Mouse (Mus musculus) natural killer cell, adult 2 months (primary cell): ENCODE measurements at regions not wholly inside any gene's neighbourhood (a gene's known extent, or its start where the extent isn't known, plus 50 kb on each side); places are given as distances from the start of the nearest gene placed in this dataset.

ENCODE experiments used
- DNase-seq, 2 experiments: peaks; one replicate each; pipeline ENCODE4 v3.0.0; 2022; ENCODE audit warnings: low spot score in 2 of 2

DNA sequence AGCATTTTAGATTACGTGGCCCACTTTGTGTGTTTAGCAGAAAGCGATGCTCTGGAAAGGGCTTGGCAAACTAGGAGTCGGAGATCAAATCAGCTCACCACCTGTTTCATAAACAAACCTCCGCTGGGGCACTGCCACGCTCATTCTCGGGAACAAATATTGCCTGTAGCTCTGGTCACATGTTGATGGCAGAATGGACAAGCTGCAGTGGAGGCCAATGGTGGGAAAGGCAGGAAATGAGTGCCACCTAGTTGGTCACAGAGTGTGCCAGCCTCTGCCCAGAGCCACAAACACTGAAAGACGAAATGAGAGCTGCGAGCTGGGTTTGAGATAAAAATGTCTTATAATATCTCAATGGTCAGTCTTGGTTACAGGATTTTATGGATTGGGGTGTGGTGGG is 259.2 kb upstream of the Csf3r start:
- DNase-seq = no peak

DNA sequence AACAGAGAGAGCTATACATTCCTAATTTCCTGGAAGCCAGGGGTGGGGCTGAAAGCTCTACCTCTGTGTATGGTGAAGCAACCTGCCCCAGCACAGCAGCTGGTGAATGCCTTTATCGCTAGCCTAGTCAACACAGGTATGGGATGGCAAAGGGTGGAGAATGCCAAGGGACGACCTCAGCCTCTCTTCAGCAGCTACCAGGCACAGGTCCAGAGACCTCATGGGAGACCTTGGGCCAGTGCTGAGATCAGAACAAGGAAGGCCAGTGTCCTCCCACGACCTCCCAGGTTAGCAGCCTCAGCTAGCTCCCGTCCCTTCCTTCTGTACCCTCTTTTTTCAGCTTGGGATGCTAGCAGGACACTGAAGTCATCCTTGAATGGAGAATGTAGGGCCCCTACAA is 247.2 kb upstream of the Csf3r start:
- DNase-seq = no peak

DNA sequence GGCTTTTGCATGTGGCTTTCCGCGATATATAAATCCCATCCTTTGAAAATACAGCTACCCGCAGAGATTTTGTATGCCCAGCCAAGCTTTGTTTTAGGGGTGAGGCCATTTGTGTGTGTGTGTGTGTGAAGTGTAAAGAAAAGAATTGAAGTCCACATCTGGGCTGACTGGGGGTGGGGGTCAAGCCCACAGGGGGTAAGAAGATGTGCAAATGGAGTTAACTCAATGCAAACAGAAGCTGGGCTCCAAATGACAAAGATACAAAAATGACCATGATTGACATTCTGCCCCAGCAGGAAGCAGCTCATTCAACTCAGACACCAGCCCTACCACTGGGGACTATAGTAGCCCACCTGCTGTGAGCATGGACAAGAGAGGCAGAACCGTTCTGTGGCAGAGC is 244.2 kb upstream of the Csf3r start:
- DNase-seq = no peak

DNA sequence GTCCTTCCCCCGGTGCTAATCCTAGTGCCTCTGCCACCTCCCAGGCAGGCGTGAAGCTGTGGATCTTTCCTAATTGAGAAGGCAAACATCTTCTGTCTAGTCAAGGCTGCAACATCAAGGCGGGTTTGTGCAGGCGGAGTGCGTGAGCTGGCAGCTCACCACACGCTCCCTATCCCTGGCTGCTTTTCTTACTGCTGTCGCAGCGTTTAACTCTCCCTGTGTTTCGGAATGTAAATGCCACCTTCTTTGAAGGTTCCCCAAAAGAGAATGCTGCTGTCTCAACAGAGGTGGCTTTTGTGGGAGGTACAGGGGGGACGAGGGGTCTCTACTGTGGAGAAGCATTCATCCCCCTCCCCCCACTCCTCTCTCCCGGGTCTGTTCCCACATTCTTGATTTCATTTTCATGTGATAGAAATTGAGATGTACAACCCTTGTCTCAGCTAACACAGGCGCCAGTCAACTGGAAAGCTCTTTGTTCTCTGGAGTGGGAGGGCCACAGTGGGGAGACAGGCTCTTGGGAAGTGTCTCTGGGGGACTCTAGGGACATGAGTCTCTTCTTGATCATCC is 243.3 kb upstream of the Csf3r start:
- no peak for DNase-seq

DNA sequence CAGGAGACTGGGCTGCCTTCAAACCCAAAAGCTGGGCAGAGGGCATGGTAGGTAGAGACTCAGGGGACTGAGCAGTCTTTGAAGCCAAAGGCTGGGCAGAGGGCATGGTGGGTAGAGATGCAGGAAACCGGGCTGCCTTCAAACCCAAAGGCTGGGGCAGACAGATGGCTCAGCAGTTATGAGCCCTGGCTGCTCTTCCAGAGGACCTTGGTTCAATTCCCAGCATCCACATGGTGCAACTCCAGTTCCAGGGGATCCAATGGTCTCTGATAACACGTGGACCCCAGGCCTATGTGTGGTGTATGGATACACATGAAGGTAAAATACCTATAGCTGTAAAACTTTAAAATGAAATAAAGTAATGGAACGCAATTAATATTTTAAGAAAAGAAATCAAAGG is 242.0 kb upstream of the Csf3r start:
- no peak for DNase-seq

DNA sequence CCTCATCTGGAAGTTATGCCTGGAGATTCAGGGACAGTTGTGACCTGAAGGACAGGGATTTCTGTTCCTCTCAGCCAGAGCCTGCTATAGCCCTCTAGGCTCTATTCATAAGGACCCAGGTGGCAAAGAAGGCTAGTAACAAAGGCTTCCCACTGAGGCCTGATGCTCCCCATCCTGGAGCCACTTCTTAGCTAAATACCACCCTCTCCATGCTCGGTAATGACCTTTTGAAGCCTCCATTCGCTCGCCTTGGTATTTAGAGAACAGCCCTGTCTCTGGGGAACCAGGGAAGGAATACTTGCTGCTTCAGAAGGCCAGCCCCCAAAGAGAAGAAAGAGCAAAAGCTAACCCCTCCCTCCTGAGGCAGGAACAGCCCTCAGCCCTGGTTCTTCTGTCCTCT is 238.3 kb upstream of the Csf3r start:
- no peak for DNase-seq

DNA sequence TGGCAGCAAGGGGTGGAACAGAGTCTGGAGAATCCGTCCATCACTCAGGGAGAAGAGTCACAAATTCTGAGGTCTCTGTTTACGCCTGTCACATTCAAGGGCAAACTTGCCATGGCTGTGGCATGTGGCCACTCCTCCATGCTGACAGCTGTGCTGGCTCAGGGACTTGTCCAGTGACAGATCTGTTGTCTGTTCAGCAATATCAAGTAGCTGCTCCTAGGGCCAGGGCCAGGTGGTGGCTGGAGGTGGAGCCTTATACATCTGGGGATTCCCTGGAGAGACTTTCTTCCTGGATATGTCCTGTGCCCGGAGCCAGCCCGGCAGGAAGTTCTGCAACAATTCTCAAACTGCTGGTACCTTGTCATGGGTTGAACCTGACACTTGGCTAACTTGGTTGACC is 229.7 kb upstream of the Csf3r start:
- DNase-seq = no peak

DNA sequence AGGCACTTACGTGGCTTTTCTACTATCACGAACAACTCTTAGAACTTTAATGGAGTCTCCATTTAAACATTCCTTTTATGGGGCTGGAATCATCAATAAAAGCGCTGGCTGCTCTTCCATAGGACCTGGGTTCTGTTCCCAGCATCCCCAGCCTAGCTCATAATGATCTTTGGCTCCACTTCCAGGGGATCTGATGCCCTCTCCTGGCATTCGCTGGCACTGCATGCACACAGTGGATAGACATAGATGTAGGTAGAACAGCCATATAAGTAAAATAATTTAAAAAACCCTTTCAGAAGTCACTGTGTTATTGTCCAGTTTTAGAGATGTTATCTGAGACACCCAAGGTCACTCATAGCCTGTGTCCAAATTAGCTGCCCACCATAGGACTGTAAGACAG is 216.4 kb upstream of the Csf3r start:
- DNase-seq = no peak

DNA sequence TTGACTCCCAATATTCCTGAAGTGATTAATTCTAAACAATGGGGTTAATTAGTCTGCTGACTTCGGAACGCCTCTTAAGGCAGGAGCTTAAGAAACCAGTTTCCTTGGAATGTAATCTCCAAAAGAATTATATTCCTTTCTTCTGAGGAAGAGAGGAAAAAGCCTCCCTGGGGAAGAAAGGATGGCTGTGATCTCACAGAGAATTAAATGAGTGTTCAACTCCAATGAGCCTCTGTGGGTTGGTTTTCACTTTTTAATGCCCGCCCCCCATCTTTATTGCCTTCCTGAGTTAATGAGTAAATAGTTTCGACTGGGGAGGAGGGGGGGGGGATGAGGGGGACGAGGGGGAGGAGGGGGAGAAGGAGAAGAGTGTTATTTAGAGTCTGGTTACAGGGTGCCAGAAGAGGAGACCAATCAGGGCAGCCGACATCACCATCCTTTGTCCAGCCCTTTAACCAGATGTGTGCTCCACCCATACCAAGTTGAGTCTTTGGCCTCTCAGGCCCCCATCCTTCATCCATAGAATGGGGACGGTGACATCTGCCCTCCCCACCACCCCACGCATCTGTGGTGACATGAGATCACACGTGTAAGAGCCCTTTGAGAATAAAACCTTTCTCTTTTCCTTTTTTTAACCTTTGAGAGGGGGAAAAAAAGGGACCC is 214.8 kb upstream of the Csf3r start:
- DNase-seq = no peak

DNA sequence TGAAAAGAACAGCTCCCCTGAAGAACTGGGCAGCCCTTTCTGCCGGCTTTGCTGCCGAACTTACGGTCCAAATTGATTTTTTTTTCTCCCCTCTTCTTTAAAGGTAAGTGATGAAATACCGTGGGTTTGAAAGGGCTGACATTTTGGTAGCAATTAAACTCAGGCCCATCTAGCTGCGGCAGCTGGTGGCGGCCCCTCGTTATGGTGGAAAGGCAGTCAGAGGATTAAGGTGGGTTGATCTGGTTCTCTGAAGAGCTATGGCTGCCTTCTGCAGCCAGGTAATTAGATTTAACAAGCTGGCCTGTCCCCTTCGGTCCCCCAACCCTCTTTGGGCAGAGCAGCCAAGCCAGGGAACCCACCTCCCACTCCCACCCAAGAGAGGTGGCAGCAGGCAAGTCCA is 214.1 kb upstream of the Csf3r start:
- DNase-seq = no peak

DNA sequence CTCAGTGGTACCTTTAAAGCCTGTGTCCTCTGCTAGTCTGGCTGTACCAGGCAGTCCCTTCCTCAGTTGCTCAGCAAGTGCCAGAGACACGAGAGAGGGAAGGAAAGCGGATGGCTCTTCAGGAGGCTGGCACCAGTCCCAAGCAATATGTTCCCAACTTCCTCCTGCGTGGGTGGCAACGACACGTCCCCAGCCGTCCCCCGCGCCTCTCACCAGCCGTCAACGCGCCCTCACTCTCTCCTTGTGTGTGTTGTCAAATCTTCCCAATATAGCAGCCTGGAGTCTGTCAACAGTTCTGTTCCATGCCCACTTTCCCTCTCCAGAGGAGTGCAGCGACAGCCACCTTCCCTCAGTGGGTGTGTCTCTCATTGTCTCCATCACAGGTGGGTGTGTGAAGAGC is 210.0 kb upstream of the Csf3r start:
- no peak for DNase-seq

DNA sequence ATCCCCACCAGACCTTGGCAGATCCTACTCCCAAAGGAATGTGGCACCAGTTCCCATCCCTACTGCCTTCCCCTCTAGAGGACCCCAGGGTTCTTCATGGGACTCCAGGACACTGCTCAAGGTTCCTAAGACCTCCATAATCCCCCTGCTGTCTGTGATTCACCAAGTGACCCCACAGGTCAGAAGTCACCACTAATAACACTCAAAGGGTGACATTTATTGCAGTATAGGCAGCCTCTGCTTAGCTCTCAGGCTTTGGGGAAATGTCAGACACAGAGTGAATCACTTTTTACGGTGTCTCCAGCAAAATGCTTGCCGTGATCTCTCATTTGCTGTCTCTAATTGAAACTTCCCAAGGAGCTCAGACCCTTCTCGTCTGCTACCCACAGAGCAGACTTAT is 209.1 kb upstream of the Csf3r start:
- DNase-seq = no peak

DNA sequence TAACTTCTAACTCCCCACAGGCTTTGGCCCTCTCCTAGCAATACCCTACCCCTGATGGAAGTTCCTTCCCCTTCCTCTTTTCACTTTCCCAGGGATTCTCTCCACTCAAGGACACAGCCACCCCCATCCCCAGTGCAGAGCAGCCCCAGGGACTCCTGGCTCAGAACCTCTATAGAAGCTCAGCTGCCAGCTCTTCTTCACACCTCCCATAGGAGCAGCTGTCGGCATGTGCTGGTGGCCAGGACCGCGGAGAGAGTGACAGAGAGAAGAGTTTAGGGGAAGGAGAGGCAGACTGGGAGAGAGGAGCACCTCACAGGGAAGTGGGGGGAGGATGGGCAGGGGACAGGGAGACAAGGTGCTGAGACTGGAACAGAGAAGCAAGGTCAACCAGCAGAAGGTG is 199.8 kb upstream of the Csf3r start:
- no peak for DNase-seq

DNA sequence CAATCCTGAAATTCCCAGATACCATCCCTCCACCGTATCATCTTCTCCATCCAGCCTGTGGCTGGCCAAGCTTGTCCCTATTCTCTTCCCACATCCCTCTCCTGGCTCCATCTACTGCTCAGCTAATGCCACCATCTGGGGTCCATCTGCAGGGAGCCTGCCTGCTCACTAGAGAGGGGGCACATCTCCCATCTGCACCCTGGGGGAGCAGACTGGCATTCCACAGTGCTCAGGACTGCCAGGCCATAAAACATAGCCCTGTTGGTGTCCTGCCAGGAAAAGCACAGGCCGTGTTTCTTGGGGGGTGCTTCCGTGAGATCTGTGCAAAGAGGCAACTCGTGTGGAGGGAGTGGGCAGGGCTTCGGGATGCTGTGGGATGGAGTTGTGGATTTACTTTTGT is 197.9 kb upstream of the Csf3r start:
- no peak for DNase-seq

DNA sequence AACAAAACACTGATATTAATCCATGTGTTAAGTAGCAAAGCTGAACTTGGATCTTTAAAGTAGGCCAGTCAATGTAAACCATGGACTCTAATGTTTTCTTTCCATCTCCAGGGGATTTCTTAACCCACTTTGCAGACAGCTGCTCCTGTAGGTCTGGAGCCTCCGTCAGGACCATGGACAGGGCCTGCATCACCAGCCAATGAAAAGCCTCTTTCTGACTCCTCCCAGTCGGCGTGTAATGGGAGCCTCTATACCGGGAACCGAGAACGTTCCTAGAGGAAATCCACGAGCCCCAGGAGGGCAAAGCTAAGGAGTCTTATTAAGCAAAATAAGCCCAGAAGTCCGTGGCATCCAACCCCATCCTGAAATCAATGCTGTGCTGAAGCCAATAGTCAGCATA is 189.1 kb upstream of the Csf3r start:
- DNase-seq = no peak

DNA sequence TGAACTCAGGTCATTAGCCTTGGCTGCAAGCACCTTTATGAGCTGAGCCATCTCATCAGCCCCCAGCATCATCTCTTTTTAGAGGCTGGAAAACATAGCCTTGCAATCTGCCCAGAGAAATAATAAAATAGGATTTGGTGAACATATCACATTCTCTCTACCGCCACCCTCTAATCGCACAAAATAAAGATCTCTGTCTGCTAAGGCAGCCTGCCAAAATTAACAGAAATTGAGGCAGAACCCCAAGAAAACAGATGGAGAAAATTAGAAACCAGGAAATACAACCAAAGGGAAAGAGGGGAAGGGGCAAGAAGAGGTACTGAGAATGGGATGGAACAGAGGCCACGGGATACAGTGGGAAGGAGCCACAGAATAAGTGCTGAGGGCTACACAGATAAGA is 176.8 kb upstream of the Csf3r start:
- no peak for DNase-seq

DNA sequence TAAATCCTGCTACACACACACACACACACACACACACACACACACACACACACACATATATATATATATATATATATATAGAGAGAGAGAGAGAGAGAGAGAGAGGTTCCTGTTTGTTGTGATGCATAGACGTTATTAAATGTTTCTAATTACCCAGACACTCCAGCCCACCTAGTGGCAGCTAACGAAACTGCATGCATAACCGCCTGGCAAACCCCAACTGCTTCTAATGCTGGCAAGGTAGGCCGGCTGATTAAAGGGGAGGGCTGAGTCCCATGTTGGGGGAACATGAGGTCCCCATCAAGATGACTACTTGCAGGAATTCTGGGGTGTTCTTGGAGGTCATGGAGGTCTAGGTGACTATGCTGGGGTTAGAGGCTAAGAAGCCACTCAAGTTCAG is 174.1 kb upstream of the Csf3r start:
- peak in 1 of 2 experiments; percentile 10 for DNase-seq

DNA sequence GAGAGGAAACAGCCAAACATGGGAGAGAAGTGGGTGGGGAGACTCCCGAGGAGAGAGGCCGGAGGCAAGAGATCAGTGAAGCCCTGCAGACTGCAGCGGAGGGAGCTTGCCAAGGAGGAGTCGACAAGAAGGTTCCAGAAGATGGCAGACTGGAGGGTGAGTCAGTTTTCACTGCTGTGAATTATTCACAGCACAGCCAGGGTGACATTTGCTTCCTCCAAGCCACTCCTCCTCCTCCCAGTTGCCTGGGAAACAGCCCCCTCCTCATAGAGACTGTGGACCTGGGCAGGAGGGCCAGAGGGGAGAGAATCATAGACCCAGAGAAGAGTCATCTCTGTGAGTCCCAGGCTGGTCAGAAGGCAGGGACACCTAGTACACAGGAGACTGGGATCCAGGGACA is 171.8 kb upstream of the Csf3r start:
- DNase-seq = no peak

DNA sequence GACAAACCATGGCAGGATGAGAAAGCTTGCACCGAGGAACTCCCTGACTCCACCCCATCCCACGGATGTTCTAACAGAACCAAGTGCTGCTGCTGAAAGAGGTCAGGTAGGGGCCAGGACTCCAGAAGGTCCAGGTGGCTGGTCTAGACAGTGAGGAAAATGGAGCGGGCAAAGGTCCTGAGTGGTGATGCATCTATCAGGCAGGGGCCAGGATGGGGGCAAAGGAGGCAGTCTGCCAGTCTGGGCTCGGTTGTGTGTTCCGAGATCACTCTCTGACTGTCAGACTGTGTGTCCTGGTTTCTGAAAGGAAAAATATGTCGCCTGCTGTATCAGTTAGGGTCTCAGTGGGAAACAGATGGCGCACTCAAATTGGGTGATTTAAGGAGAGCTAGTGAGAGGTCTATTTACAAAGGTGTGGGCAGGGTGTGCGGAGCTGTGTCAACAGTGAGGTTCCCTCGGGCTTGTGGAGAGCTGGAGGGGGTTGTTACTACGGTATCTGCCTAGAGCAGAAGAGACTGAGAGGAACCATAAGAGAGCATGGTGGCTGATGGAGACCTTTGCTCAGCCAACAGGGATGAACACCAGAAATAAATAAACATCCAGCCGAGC is 168.3 kb upstream of the Csf3r start:
- DNase-seq = no peak

DNA sequence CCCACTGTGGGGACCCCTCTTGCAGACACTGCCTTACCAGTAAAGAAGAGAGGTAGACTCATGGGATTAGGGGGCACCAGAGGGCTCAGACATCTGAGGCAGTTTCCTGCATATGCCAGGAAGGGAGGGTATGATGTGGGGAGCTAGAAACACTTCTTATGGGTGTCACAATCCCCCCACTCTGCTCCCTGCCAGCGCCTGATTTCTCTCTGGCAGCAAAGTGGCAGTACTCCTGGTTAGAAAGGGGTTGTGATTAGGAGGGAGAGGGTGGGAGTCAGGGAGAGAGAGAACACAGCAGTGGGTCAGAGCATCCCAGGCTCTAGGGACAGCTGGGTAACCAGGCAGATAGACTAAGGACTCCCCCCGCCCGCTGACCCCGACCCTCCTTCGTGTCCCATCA is 167.6 kb upstream of the Csf3r start:
- DNase-seq = no peak

DNA sequence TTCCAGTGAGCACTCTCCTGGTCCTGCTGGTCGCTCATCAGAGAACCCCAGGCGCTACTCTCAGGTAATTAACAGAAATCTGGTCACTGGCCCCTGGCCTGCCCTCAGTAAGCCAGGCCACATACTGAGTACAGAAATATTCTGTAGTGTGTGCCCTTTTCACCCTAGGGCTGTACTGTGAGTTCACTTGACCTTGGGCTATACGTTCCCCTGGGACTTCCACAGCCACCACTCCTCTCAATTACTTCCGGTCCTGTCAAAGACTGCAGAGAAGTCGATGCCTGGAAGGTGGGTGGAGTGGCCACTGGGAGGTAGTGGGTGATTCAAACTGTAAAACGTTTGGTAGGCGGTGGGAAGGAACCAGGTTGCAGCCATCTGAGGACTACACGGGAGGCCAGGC is 159.3 kb upstream of the Csf3r start:
- no peak for DNase-seq

DNA sequence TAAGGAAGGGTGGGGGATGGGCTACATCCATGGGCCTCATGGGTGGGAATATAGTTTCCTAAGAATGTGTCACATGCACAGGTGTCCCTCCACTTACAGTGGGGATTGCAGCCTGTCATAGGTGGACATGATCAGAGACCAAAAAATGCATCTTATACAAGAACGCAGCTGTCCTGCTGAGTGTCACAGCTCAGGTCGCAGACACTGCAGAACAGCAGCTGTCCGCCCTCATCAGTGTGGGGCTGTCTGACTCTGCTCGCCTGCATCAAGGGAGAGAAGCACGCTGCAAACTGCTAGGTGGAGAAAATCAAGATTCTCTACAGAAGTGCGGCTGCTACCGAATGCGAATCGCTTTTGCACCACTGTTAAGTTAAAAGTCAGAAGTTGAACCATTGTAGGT is 158.6 kb upstream of the Csf3r start:
- DNase-seq = no peak

DNA sequence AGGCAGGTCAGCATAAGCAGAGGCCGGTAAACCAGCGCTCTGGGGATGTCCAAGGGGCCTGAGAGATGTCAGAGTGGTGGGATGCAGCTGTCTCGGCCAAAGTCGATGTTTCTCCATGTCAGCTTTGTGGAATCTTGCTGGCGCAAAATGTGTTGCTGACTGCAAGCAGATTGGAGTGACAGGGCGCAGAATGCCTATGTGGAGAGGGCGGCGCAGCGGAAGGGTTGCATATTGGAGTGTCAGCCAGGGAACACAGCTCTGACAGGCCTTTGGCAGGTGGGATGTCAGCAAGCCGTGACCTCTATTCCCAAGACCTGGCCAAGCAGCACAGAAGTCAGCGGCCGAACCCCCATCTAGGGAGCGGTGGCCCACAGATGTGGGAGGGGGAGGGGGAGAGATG is 153.1 kb upstream of the Csf3r start:
- no peak for DNase-seq

DNA sequence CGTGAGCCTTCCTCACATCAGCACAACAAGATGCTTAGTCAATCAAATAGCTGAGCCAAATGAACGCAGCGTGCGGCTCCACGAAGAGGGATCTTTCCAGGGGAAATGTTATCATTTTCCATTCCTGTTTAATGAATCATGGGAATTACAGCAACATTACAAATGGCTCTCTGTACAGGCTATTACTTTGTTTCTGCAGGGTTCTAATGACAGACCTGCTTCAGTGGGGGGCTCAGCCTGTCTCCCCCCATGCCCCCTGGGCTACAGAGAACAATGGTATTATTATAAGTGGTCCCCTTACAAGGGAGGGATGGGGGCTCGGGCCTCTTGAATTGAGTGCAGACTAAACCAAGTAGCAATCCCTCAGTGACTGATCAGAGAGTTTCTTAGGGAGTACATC is 144.3 kb upstream of the Csf3r start:
- no peak for DNase-seq
